Mouse (Mus musculus) midbrain, embryonic 14.5 days (tissue): Measurements from ENCODE around the gene Slc25a45. TPM values are rescaled to one million over a fixed set of nuclear protein-coding genes. Genes with fewer than 3 reads are reported as not detected.

Source experiments
- ATAC-seq: fragments of 200-750 bp; cut with Nextera tagmentation; 2 replicates; pipeline ENCODE4 v1.8.0; 2017; ENCODE audit warnings: moderate number of reproducible peaks, moderate library complexity; ENCODE audit not compliant: low FRiP score, low TSS enrichment
- DNase-seq: peaks from one replicate; pipeline ENCODE4 v3.0.0-alpha.2; 2015
- H3K27ac ChIP-seq: fragments of 300-500 bp; sonication (generic); replicated peaks from 2 replicates; pipeline ENCODE4 v1.5.1; 2014; ENCODE audit warnings: mild to moderate bottlenecking, low read depth, low read length, moderate library complexity
- H3K27me3 ChIP-seq: fragments of 300-500 bp; sonication (generic); 2 replicates; pipeline ENCODE4 v1.6.1; 2014; ENCODE audit warnings: low read length, control low read depth, mixed read lengths; ENCODE audit not compliant: control insufficient read depth, insufficient read depth
- H3K36me3 ChIP-seq: fragments of 300-500 bp; sonication (generic); 2 replicates; pipeline ENCODE4 v1.6.1; 2014; ENCODE audit warnings: low read length, control low read depth; ENCODE audit not compliant: control insufficient read depth, insufficient read depth
- H3K4me1 ChIP-seq: fragments of 300-500 bp; sonication (generic); 2 replicates; pipeline ENCODE4 v1.6.1; 2014; ENCODE audit warnings: mild to moderate bottlenecking, antibody characterized with exemption, low read length, control low read depth; ENCODE audit not compliant: control insufficient read depth, insufficient read depth
- H3K4me2 ChIP-seq: fragments of 300-500 bp; sonication (generic); 2 replicates; pipeline ENCODE4 v1.6.1; 2014; ENCODE audit warnings: mild to moderate bottlenecking, low read length, moderate library complexity
- H3K4me3 ChIP-seq: fragments of 300-500 bp; sonication (generic); replicated peaks from 2 replicates; pipeline ENCODE4 v1.5.1; 2014; ENCODE audit warnings: low read depth, low read length
- H3K9ac ChIP-seq: fragments of 300-500 bp; sonication (generic); replicated peaks from 2 replicates; pipeline ENCODE4 v1.6.1; 2014; ENCODE audit warnings: mild to moderate bottlenecking, low read length, moderate library complexity
- H3K9me3 ChIP-seq: fragments of 300-500 bp; sonication (generic); 2 replicates; pipeline ENCODE4 v1.6.1; 2016; ENCODE audit warnings: low read length, control low read depth, mixed read lengths; ENCODE audit not compliant: control insufficient read depth
- WGBS: fragments of 180-500 bp; shearing (Covaris S2); extraction: QIAGEN DNeasy Blood & Tissue Kit; methylation state at CpG from one replicate; pipeline ENCODE4 v1.1.7; 2014; 5-methylcytosine and 5-hydroxymethylcytosine counted together
- polyA plus RNA-seq: library from polyadenylated mRNA; unstranded; fragments of >200 nt; fragmentation: Nextera tagmentation; extraction: Ambion mirVana; gene quantifications from 2 replicates; pipeline ENCODE4 v1.2.1, GENCODE M21; 2014

Slc25a45 gene
- polyA plus RNA-seq, 1 experiment from 2014 or later: 1.2 TPM

- peaks cover 27% of the 10 kb centered on the region for H3K4me1 ChIP-seq
- peaks cover 16% of the 10 kb centered on the region for H3K36me3 ChIP-seq
- ATAC-seq (no peak; the same call in 1 of the 2 replicates), DNase-seq (no peak)
- H3K9me3 ChIP-seq: no peaks in the 10 kb centered on the region
- H3K27ac ChIP-seq: peak within 1 kb of the TSS; percentile 77
- peak within 1 kb of the TSS; percentile 79 for H3K4me2 ChIP-seq
- peak within 1 kb of the TSS; percentile 95 for H3K4me3 ChIP-seq
- peak within 1 kb of the TSS; percentile 81 for H3K9ac ChIP-seq
- no peaks in the 10 kb centered on the region for H3K27me3 ChIP-seq
- 24% methylated on average over 13 of the region's 13 CpGs for WGBS
Observed at GRCm38 (mm10) chr19:5913007-5913719, 35.6 kb downstream of the Slc25a45 start, which contains the start of gene Dpf2. Gene Dpf2, minus strand, starts transcription at chr19:5913010.

DNA sequence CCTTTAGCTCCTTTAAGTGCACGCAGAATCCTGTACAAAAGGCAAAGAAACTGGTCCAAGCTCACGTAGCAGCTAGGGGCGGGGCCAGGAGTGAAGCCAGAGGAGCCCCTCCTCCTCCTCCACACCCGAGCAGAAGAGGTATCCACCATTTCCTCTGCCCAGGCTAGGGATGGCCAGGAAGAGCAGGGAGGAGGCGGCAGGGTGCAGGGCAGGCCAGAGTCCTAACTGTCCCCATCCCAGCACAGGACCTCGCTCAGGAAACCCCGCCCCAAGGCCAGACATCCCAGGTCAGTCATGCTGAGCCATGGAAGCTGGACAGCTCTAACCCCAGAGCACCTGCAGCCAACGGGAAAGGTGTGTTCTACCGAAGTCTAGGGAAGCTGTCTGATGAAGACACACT, 44.1 kb downstream of the Slc25a45 start:
- Histone ChIP-seq H3K36me3 (peaks cover 16% of the 10 kb centered on the region), H3K9ac (no peak overlapping the region; the same call in 1 of the 2 replicates), H3K9me3 (no peaks in the 10 kb centered on the region), H3K27me3 (no peaks in the 10 kb centered on the region), H3K4me2 (peak overlapping the region; percentile 24), H3K4me1 (peaks cover 12% of the 10 kb centered on the region), H3K4me3 (no peak overlapping the region), H3K27ac (no peak overlapping the region)
- DNase-seq (no peak), ATAC-seq (no peak)
- 20% methylated on average over 9 of the region's 9 CpGs for WGBS

GRCm38 (mm10) chr19:5922119-5922942, 44.7 kb downstream of the Slc25a45 start:
- H3K27ac ChIP-seq: no peak overlapping the region
- H3K9me3 ChIP-seq: no peaks in the 10 kb centered on the region
- H3K9ac ChIP-seq: 0 out of 2 replicates have a peak overlapping the region, but pooled peaks have one; percentile 20
- peaks cover 12% of the 10 kb centered on the region for H3K36me3 ChIP-seq
- ATAC-seq: no peak
- peaks cover 12% of the 10 kb centered on the region for H3K4me1 ChIP-seq
- no peak for DNase-seq
- peak overlapping the region; percentile 24; the same call in 1 of the 2 replicates for H3K4me2 ChIP-seq
- H3K27me3 ChIP-seq: no peaks in the 10 kb centered on the region
- WGBS: 82% methylated on average over 15 of the region's 15 CpGs
- H3K4me3 ChIP-seq: no peak overlapping the region

DNA sequence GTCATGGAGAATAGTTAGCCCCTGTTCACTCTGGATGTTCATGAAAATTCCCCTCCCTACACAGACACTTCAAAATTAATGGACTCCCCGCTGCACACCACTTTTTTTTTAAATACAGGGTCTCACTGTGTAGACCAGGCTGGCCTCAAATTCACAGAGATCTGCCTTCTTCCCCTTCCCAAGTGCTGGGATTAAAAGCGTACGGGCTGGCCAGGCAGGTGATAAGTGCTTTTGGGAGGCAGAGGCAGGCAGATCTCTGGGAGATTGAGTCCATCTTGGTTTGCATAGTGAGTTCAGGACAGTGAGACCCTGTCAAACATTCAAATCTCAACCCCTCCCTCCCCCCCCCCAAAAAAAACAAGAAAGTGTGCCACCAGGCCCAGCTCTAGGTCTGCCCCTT, 45.4 kb downstream of the Slc25a45 start:
- Histone ChIP-seq H3K4me2 (no peak overlapping the region; the same call in 1 of the 2 replicates), H3K9me3 (no peaks in the 10 kb centered on the region), H3K27me3 (no peaks in the 10 kb centered on the region), H3K36me3 (peaks cover 6% of the 10 kb centered on the region), H3K4me1 (peaks cover 12% of the 10 kb centered on the region), H3K9ac (0 out of 2 replicates have a peak overlapping the region, but pooled peaks have one; percentile 20), H3K4me3 (no peak overlapping the region), H3K27ac (no peak overlapping the region)
- DNase-seq (no peak), ATAC-seq (no peak)
- 94% methylated on average over 3 of the region's 3 CpGs for WGBS

DNA sequence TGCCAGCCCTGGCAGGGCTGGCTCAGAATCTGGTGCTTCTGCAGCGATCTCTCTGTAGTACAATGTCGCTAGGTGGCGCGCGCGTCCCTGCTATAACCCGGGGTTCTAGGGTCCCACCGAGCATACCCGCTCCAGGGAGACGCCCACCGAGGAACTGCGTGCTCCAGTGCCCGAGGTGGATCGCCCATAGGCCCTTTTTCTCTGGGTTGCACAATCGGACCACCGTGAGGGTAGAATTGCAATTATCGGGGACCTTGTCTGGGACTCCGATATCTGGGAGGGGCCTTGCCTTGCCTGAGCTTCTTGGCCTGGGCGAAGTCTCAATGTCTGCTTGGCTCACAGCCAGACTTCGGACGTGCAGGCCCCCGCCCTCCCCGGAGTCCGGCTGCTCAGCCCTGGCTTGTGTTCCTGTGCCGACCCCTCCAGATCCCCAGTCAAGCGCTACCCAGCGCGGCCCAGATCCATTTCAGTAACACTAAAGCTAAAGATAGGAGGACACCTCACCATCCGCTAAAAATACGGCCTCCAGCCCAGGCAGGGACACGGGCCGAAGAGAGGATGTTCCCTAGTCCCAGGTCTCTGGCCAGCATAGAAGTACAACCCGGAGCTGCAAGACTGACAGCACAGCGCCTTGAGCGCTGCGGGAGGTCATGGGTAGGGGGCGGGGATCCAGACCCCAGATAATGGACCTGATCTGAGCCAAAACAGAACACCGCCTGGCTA, 46.5 kb downstream of the Slc25a45 start:
- ATAC-seq (peak; percentile 84), DNase-seq (peak; percentile 98)
- peaks cover 12% of the 10 kb centered on the region for H3K4me1 ChIP-seq
- H3K9me3 ChIP-seq: no peaks in the 10 kb centered on the region
- under 1% methylated on average over 38 of the region's 38 CpGs for WGBS
- H3K27ac ChIP-seq: peak overlapping the region; percentile 77
- H3K4me3 ChIP-seq: peak overlapping the region; percentile 61
- peak overlapping the region; percentile 62 for H3K9ac ChIP-seq
- H3K27me3 ChIP-seq: no peaks in the 10 kb centered on the region
- peak overlapping the region; percentile 89 for H3K4me2 ChIP-seq
- H3K36me3 ChIP-seq: no peaks in the 10 kb centered on the region

DNA sequence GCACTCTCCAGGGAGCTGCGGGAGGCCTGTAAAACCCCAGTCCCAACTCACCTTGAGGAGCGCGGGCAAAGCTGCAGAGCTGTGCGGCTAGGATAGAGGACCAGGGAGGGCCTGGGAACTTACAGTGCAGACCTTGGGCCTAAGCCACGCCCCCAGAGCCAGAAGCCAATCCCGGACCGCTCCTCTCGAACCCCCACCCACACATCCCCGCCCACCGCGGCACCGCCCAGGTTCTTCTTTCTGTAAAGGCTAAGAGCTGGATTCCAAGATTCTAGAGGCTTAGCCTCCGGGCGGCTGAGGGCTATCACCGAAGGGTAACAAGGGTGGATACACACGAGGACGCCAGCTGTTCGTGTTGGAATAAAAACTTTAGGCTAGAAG, 47.1 kb downstream of the Slc25a45 start, which contains the start of gene Cdc42ep2:
Gene Cdc42ep2 (minus strand): TSS at position 104 of the 381 bp plus-strand sequence.
- Histone ChIP-seq H3K4me3 (peak within 1 kb of the TSS; percentile 61), H3K4me2 (peak within 1 kb of the TSS; percentile 89), H3K4me1 (peaks cover 12% of the 10 kb centered on the region), H3K27ac (peak within 1 kb of the TSS; percentile 77), H3K36me3 (no peaks in the 10 kb centered on the region), H3K9me3 (no peaks in the 10 kb centered on the region), H3K9ac (peak within 1 kb of the TSS; percentile 62), H3K27me3 (no peaks in the 10 kb centered on the region)
- ATAC-seq: peak; percentile 91
- DNase-seq: peak; percentile 96
- under 1% methylated on average over 18 of the region's 18 CpGs for WGBS

- peak overlapping the region; percentile 89 for H3K4me2 ChIP-seq
- ATAC-seq (no peak), DNase-seq (no peak)
- H3K9me3 ChIP-seq: no peaks in the 10 kb centered on the region
- H3K4me3 ChIP-seq: peak overlapping the region; percentile 61
- H3K9ac ChIP-seq: peak overlapping the region; percentile 62
- no peaks in the 10 kb centered on the region for H3K36me3 ChIP-seq
- H3K4me1 ChIP-seq: peaks cover 12% of the 10 kb centered on the region
- no peaks in the 10 kb centered on the region for H3K27me3 ChIP-seq
- H3K27ac ChIP-seq: peak overlapping the region; percentile 77; the same call in 1 of the 2 replicates
- 29% methylated on average over 11 of the region's 11 CpGs for WGBS
Observed at GRCm38 (mm10) chr19:5925311-5925855, 47.8 kb downstream of the Slc25a45 start.

GRCm38 (mm10) chr19:5927026-5927425, 49.4 kb downstream of the Slc25a45 start:
- Histone ChIP-seq H3K27ac (no peak overlapping the region), H3K9ac (no peak overlapping the region), H3K4me1 (peaks cover 8% of the 10 kb centered on the region; the same call in 1 of the 2 replicates), H3K9me3 (no peaks in the 10 kb centered on the region), H3K27me3 (no peaks in the 10 kb centered on the region), H3K4me3 (no peak overlapping the region), H3K4me2 (no peak overlapping the region), H3K36me3 (no peaks in the 10 kb centered on the region)
- no peak for ATAC-seq
- DNase-seq: no peak
- WGBS: 82% methylated on average over 11 of the region's 11 CpGs
